Mouse (Mus musculus) kidney, adult 18-20 months (tissue): ENCODE measurements around the gene Fam71e1.

Experiments used
- DNase-seq: peaks from one replicate; pipeline ENCODE4 v3.0.0; 2021

Gene Fam71e1

DNA sequence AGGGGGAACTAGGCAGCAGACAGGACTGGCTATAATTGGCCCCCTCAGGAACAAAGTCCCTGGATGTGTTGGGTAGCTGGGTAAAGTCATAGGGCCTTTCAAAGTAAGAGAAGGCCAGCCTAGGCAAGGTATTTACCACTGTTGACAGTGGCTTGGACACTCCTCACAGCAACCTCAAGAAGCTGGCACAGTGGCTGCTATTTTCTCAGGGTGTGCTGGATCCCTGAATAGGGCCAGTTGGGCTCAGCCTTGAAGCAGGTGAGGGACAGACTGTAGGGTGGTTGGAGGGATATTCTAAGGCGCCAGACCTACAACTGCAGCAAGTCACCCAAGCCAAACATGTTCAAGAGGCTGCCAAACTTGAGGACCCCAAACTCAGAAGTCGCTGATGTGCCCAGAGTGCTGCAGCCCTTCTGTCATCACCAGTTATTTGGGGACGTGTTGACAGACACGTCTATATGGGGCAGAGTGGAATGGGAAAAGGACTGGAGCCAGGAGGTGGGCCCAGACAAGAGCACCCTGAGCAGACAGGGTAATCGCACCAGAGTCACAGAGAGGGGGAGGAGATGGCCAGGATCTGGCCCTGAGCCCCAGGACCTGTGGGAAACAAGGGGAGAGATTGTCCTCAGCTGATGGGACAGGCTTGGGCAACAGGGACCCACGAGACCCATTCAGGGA lies 24.4 kb upstream of the Fam71e1 start:
- DNase-seq = no peak

DNA sequence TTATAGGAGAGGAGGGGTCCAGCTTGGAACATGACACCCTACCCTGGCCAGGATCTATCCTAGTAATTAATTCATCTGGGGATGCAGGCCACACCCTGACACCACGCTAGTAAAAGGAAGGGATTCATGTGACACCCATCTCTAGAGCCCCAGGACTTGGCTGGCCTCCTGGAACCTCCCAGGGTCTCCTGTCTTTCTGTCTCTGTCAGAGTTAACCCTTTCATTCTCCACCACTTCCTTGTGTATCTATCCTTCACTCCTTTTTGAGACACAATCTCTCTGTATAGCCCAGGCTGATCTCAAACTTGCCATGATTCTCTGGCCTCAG lies 23.9 kb upstream of the Fam71e1 start:
- DNase-seq = no peak

DNA sequence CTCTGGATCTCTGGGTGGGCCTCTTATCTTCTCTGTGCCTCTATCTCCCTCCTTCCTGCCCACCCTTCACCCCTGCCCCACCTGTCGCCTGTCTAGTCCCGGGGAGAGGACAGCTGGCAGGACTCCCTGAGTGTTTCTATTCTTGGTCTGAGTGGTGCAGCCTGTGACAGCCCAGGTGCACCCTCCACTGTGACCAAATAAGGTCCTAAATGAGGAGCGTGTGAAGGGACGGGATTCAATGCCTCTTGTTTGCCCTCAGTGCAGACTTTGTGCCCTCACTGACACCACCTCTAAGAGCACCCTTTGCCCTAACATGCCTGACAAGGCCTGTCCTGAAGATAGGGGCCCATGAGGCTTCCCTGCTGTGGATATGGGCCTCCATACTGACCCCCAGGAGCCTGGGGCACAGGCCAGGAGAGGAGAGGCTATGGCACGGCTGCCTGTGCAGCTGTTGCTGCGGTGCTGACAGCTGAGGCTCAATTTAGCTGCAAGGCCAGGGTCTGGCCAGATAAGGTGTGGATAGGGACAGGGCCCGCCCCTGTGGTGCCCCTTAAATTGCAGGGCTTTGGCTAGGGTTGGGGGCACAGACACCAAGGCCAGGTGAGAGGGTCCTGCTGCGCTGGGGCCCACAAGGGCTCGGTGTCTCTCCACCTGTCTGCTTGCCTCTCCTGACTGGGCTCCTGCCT lies 23.3 kb upstream of the Fam71e1 start:
- no peak for DNase-seq

DNA sequence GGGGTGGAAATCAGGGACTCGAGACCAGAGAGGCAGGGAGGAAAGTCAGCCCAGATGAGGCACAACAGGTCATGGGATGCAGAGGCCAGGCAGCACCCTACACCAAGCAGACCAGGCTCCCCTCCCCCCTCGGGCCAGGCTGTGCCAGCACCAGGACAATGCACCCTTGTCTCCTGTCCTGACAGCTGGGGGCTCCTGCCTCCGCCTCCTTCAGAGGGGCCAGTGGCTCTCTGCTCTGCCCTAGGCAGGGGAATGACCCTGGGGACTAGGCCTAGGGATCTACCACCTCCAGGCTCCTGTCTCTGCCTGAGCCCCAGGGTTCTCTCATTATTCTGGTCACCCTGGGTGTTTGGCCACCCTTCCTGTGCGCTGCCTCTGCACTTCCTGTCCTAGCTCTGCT lies 22.0 kb upstream of the Fam71e1 start:
- DNase-seq = no peak

DNA sequence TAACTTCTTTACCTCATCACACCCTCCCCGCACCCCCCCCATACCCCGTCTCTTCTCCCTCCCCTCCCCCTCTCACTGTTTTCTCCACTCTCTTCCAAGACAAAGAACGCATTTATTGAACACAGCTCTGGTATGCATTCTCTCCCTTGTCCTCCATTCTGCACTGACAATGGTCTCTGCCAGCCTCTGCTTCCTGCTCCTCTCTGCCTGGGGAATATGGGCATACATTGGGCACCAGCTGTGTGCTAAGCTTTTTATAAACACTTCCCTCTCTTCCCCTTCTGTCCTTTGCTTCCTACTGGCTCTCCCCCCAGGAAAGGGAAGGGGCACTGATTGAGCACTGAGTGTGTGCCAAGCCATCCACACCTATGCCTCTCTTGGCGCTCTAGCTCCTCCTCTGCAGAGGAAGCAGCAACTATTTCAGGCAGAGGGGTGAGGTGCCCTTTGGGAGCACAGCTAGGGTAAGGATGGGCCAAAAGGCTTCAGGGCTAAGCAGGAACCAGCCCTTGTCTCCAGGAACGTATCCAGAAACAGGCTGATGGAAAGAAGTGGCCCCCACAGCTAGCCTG lies 21.3 kb upstream of the Fam71e1 start:
- no peak for DNase-seq

DNA sequence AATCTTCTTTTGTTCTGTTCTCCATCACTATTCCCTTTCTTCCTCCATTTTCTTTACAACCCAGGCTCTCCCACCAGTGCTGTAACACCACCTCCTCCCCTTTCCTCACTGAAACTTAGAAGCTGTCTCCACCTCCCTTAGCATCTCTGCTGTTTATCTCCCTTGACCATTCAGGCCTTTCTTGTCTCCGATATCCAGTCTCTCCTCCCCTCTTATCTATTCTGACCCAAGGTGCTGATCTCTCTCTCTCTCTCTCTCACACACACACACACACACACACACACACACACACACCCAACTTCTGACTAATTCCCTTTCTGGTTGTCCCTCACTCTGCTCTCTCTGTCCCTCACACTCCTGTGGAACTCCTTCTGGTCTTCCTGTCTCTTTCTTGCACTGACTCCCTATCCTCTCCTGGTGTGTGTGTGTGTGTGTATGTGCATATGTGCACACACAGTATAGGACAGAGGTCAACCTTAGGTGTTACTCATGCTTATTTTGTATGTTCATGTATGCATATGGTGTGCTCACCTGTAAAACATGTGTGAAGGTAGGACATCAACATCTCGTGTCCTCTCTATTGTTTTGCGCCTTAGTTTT lies 13.4 kb upstream of the Fam71e1 start:
- no peak for DNase-seq

DNA sequence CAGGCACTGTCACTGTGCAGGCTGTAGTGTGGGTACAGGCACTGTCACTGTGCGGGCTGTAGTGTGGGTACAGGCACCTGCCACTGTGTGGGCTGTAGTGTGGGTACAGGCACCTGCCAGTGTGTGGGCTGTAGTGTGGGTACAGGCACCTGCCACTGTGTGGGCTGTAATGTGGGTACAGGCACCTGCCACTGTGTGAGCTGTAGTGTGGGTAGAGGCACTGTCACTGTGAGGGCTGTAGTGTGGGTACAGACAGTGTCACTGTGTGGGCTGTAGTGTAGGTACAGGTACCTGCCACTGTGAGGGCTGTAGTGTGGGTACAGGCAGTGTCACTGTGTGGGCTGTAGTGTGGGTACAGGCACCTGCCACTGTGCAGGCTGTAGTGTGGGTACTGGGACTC lies 12.3 kb upstream of the Fam71e1 start:
- no peak for DNase-seq

DNA sequence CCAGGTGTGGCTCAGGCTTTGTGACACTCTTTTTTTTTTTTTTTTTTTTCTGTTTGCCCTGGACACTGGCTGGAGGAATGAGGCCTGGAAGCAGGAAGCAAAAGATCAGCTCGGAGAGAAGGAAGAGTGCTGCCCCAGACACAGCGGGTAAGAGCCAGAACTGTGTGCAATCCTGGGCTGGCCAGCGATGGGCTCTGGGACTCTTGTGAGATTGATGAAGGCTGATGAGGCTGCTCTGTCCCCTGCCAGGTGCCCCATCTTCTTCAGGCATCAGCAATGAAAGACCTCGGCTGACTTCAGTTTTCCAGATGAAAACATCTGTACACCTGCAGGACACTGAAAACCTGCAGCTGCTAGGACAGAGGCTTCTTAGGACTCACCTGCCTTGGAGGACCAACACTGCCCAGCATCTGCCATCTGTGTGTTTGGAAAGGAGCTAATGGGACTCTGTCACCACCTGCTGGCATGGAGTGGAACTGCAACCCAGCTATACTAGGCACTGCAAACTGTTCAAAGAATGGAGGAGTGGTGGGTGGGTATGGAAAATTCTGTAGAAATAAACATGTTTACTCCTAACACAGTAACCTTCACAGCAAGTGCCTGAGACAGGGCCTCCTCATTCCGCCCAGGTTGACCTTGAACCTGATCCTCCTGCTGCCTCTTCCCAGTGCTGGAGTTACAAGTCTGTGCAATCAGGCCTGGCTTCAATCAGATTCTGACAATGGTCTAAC lies 11.4 kb upstream of the Fam71e1 start:
- DNase-seq = peak; percentile 80

DNA sequence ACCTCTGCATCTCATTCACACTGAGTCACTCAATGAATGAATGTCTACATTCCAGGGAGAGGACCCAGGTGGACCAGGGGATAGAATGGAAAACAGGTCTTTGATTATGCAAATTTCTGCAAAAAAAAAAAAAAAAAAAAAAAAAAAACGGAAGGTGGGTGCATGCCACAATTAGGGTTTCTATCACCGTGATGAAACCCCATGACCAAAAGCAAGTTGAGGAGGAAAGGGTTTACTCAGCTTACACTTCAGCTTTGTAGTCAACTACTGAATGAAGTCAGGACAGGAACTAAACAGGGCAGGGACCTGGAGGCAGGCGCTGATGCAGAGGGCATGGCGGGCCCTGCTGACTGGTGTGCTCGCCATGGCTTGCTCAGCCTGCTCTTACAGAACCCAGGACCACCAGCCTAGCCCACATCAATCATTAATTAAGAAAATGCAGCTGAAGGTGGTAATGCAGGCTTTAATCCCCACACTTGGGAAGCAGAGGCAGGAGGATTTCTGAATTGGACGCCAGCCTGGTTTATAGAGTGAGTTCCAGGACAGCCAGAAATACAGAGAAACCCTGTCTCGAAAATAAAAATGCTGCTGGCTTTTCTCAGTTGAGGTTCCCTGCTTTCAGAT lies 10.7 kb upstream of the Fam71e1 start:
- no peak for DNase-seq

DNA sequence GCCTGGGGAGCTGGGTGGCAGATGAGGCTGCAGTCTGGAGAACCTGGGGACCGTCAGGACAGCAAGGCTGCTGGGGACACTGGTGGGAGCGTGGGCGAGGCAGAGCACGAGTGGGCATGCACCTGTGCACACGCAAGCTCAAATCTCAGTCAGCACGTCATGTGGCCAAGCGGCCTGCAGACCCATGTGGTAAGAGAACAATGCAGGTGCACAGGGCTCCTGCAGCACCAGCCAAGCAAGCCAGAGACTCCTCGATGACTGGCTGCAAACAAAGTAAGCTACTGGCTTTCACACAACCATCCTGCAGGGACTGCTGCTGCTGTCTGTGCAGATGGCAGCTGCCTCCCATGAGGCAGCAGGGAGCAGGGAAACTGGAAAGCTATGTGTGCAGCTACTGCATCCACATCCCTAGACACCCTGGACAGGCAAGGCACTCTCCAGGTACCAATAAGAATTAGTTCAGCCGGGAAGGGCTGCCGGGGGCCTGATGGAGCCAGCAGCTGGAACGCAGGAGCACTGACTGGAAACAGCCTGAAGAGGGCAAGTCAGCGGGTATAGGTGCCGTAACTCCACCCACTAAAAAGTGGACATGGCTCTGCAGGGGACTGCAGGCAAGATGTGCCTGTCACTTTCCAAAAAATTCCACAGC lies 9.3 kb upstream of the Fam71e1 start:
- no peak for DNase-seq

DNA sequence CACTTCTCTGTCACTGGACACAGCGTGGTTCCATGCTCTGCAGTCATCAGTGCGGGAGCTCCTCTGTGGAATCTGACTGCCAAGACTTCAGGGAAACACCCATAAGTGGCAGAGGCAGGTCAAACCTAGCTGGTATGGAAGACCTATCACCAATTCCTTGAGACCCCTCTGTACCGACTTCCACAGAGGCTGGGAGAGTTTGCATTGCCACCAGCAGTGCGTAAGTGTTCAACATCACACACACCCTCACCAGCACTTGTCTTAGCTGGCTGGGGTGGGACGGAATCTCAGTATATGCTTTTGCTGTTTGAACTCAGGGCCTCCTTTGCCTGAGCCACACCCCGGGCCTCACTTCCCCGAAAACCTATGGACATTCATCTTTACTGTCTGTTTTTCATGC lies 8.4 kb upstream of the Fam71e1 start:
- DNase-seq = no peak

DNA sequence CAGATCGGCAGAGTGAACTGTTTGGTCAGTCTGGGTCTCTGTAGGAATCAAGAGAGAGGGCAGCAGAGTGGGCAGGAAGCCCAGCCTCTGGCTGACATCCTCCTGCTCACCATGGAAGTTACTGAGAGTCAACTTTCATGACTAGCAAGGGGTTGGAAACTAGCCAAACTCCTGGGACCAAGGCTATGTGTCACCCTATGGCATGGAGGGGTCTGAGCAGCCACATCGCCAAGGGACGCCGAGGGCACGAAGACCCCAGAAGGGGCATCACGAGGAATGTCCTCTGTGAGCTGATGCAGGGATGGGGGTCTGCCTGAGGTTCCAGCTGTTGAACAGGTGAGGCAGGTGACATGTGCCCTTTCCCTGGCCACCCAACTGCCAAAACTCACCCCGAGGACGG lies 7.8 kb upstream of the Fam71e1 start:
- no peak for DNase-seq

DNA sequence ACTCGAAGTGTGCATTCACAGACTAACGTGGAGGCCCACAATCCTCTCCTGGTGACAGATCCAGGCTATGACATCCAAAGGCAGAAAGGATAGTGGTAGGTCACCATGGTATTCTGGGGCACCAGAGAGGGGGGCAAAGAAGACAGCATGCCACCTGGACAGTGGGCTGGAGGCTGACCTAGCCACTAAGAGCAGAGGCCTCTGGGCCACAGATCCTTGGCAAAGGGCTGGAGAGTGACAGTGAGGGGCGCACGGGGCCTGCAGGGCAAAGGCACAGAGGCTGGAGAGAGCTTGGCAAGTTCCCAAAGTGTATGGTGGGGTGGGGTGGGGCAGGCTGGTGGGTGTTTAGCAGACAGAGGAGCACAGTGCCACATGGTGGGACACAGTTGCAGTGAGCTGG lies 6.1 kb upstream of the Fam71e1 start:
- DNase-seq = no peak

DNA sequence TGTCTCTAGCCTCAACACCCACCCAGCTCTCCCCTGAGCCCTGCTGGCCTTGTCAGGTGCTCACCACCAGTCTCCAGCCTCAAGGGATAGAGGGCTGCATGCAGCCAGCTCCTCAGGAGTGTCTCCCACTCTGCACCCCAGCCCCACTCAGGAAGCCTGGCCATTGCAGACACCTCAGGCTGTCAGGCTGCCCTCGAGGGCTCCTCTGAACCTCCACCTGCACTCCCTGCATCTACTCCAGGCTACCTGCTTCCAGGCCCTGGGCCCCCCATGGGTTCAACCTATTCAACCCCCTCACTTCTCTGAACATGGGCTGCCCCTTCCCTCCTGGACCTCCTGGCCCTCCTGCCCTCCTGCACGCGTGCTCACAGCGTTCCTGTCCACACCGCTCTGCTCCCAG lies 5.0 kb upstream of the Fam71e1 start:
- DNase-seq = no peak

DNA sequence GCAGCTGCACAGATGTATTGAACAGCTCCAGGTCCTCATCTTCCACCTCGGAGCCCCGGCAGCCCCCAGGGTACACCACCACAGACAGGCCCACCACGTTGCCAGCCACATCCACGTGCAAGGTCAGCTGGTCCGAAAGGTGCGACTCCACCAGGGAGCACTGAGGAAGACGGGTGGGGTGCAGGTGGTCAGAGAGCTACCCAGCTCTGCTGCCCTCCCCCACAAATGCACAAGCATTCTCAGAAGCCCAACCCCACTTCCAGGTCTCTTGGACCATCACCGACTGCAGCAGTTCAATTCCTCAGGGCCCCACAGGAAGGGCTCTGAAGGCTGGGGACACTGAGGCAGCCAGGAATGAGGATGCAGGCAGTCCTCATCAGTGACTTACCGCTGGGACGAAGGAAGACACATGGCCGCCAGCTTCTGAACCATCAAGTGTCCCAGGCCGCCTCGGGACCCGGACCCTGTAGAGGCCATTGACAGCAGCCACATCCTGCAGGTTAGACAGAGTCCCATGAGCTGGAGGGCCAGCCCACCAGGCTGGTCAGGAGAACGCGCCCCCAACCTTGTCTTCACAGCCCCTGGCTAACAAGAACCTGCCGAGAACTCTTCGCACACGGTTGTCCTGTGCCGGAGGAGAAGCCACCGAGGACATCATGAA lies 4.1 kb upstream of the Fam71e1 start:
- DNase-seq = no peak

DNA sequence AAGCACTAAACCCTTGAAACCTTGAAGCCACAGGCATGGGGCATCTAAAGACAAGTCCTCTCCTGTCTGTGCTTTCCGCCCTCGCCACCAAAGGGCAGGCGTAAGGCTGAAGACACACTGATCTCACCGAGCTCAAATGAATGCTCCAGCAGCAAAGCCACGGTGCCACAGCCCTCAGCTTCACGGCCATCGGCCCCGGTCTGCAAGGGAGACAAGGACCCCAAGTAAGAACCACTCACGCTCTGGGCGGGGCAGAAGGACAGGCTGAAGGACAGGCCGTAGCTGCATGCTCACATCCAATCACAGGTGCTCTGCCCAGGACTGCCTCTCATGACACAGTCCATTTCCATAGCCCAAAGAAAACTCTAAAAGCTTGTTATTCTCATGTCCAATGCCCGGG lies 1.7 kb upstream of the Fam71e1 start:
- DNase-seq = no peak

DNA sequence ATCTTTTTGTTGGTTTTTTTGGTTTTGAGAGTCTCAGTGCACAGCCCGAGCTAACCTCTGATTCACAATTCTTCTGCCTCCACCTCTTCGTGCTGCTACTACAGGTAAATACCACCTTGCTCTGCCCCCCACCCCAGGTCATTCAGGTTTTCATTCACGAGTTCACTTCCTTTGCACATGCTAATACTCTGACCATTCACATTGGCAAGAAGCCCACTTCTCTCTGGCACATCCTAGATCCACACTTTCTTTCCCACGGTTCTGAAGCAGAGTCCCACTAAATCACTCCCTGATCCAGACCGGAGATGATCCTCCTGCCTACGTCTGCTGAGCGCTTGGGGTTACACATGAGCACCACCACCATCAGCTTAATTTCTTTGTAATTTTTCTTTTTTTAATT lies 1.3 kb upstream of the Fam71e1 start:
- DNase-seq = no peak

DNA sequence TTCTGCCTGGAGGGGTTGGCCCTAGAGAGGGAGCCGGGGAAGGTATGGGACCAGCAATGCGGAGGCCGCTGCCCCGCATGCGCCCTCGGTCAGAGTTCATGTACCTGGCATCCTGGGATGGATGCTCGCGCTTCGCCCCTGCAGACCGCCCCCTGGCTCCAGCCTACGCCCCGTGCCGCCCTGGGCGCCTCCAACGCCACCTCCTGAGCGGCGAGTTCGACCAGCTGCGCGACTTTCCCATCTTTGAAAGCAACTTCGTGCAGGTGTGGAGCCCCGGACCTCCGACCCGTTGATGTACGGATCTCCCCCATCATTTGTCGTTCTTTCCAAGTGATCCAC lies 359 bp downstream of the Fam71e1 start:
- no peak for DNase-seq

DNA sequence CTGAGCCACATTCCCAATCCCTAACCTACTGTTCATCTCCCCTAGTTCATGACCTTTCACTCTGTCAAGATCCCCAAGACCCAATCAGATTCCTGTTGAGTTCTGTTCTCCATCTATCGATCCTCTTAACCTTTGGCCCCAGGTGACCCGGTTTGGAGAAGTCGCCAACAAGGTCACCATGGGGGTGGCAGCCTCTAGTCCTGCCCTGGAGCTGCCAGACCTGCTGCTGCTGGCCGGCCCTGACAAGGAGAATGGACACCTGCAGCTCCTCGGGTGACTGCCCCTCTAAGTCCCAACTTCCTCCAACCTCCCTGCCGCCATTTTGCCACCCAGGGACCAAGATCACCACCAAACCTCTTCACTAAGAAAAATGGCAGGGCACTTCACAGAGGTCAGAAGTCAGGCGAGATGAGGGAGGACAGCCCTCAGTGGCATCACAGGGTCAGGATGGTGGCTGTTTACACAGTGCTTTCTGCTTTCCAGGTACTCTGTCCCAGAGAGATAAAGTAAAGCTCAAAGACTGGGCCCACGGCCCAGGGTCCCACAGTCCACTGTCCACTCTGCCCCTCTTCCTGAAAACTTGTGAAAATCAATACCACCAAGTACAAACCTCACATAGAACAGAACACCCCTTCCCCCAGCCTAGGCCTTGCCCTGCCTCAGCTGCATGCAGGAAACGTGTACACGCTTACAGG lies 1.1 kb downstream of the Fam71e1 start:
- DNase-seq = no peak

DNA sequence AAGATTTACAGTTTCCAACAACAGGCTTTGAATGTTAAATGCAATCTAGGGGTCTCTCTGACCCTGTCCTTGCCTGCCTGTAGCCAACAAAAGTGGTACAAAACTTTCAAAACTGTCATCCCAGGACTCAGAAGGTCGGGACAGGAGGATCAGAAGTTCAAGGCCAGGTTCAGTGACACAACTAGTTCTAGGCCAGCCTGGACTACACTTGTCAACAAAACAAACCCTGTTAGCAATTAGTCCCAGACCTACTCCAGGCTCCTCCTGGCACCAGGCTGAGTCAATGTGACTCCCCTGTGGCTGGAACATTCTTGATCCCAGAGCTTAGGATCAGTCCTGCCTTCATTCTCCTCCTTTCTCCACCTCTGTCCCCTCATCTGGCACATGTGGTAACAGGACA lies 2.5 kb downstream of the Fam71e1 start:
- DNase-seq = no peak

DNA sequence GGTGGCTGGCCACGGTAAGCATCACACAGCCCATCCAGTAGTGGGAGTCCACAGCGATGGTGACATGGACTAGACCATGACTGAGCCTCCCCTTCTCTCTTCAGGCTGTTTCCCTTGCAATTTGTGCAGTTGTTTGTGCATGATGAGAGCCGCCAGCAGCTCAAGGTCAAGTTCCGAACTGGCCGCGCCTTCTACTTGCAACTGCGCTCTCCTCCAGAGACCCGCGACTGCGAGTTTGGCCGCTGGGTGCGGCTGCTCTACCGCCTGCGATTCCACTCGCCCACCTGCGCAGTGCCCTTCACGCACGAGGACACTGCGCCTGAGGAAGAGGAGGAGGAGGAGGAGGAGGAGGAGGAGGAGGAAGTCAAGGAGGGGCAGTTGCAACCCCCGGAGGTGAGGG lies 3.7 kb downstream of the Fam71e1 start:
- no peak for DNase-seq
